21 mouse cellular contexts compared by ENCODE assay signal in genomic region chr16:7292985-7293805, GRCm38 (mm10).
DNase-seq lines count a peak whose midpoint lies in the region; ATAC-seq lines count a peak whose summit lies in the region.
"Had no signal": no experiment of that assay in that cellular context is flagged by ENCODE, and none has a peak within 500 bp of the region (broad histone marks: within the 10 kb centered on the region; RNA-seq: fewer than 3 reads in every experiment).

No protein-coding gene starts in this region.

- no peaks in the 10 kb centered on the region for H3K9me3 ChIP-seq in hindbrain, embryonic 11.5 days (ENCODE audit: control insufficient read depth, low read length)
- no peaks in the 10 kb centered on the region for H3K9me3 ChIP-seq in hindbrain, embryonic 14.5 days (ENCODE audit: control insufficient read depth, low read length)
- no peaks in the 10 kb centered on the region for H3K9me3 ChIP-seq in neural tube, embryonic 12.5 days
- no peaks in the 10 kb centered on the region for H3K9me3 ChIP-seq in neural tube, embryonic 15.5 days (replicated peaks)
- H3K9me3 ChIP-seq: embryonic facial prominence, embryonic 15.5 days; heart, embryonic 12.5 days; hindbrain, embryonic 15.5 days had no signal

- intact Hi-C loops in heart, postnatal 25 days (cut with DNase I), result no loop called here

- no peaks in the 10 kb centered on the region for H3K4me1 ChIP-seq in hindbrain, embryonic 11.5 days (replicated peaks; ENCODE audit: control insufficient read depth, insufficient read depth, low read length)
- H3K4me1 ChIP-seq in hindbrain, embryonic 14.5 days (replicated peaks; ENCODE audit: control insufficient read depth, insufficient read depth, low read length), result 0 out of 2 replicates have a peak, but pooled peaks cover 5% of the 10 kb centered on the region
- no peaks in the 10 kb centered on the region for H3K4me1 ChIP-seq in neural tube, embryonic 12.5 days
- peaks cover 8% of the 10 kb centered on the region; the same call in 1 of the 2 replicates for H3K4me1 ChIP-seq in neural tube, embryonic 15.5 days
- H3K4me1 ChIP-seq: embryonic facial prominence, embryonic 15.5 days; heart, embryonic 12.5 days; hindbrain, embryonic 15.5 days had no signal

- no peak overlapping the region for H3K9ac ChIP-seq in hindbrain, embryonic 11.5 days (ENCODE audit: low read depth, low read length)
- no peak overlapping the region for H3K9ac ChIP-seq in hindbrain, embryonic 14.5 days
- no peak overlapping the region for H3K9ac ChIP-seq in neural tube, embryonic 12.5 days
- H3K9ac ChIP-seq in neural tube, embryonic 15.5 days (replicated peaks), result no peak overlapping the region
- H3K9ac ChIP-seq: embryonic facial prominence, embryonic 15.5 days; heart, embryonic 12.5 days; hindbrain, embryonic 15.5 days had no signal

- no peak overlapping the region for H3K27ac ChIP-seq in hindbrain, embryonic 11.5 days (ENCODE audit: low read depth, low read length)
- no peak overlapping the region for H3K27ac ChIP-seq in hindbrain, embryonic 14.5 days
- no peak overlapping the region for H3K27ac ChIP-seq in neural tube, embryonic 12.5 days
- no peak overlapping the region for H3K27ac ChIP-seq in neural tube, embryonic 15.5 days (replicated peaks)
- H3K27ac ChIP-seq: embryonic facial prominence, embryonic 15.5 days; gastrocnemius, adult 2 months; hindbrain, embryonic 15.5 days had no signal

- no peak overlapping the region for H3K4me3 ChIP-seq in hindbrain, embryonic 11.5 days (ENCODE audit: low read depth, low read length)
- no peak overlapping the region for H3K4me3 ChIP-seq in hindbrain, embryonic 14.5 days (replicated peaks; ENCODE audit: low read length)
- no peak overlapping the region for H3K4me3 ChIP-seq in neural tube, embryonic 12.5 days
- H3K4me3 ChIP-seq in neural tube, embryonic 15.5 days (replicated peaks), result no peak overlapping the region
- H3K4me3 ChIP-seq: embryonic facial prominence, embryonic 15.5 days; erythroblast, embryonic 14.5 days; gastrocnemius, adult 2 months; heart, embryonic 12.5 days; hindbrain, embryonic 15.5 days had no signal

- H3K4me2 ChIP-seq in hindbrain, embryonic 11.5 days (replicated peaks; ENCODE audit: low read depth, low read length), result no peak overlapping the region
- no peak overlapping the region for H3K4me2 ChIP-seq in hindbrain, embryonic 14.5 days (replicated peaks)
- 0 out of 2 replicates have a peak overlapping the region, but pooled peaks have one; percentile 12 for H3K4me2 ChIP-seq in neural tube, embryonic 12.5 days (replicated peaks)
- H3K4me2 ChIP-seq in neural tube, embryonic 15.5 days, result no peak overlapping the region
- H3K4me2 ChIP-seq: embryonic facial prominence, embryonic 15.5 days; heart, embryonic 12.5 days; hindbrain, embryonic 15.5 days had no signal

- no peaks in the 10 kb centered on the region for H3K27me3 ChIP-seq in hindbrain, embryonic 11.5 days (ENCODE audit: control insufficient read depth, insufficient read depth, low read length)
- H3K27me3 ChIP-seq in hindbrain, embryonic 14.5 days (ENCODE audit: control insufficient read depth, insufficient read depth, low read length), result no peaks in the 10 kb centered on the region
- no peaks in the 10 kb centered on the region for H3K27me3 ChIP-seq in neural tube, embryonic 12.5 days (replicated peaks)
- H3K27me3 ChIP-seq in neural tube, embryonic 15.5 days (replicated peaks), result no peaks in the 10 kb centered on the region
- H3K27me3 ChIP-seq: CH12.LX; embryonic facial prominence, embryonic 15.5 days; heart, embryonic 12.5 days; hindbrain, embryonic 15.5 days; Patski had no signal

- no peaks in the 10 kb centered on the region for H3K36me3 ChIP-seq in hindbrain, embryonic 11.5 days (ENCODE audit: control insufficient read depth, insufficient read depth, low read length)
- H3K36me3 ChIP-seq in hindbrain, embryonic 14.5 days (replicated peaks; ENCODE audit: control insufficient read depth, insufficient read depth), result 0 out of 2 replicates have a peak, but pooled peaks cover under 1% of the 10 kb centered on the region
- no peaks in the 10 kb centered on the region for H3K36me3 ChIP-seq in neural tube, embryonic 12.5 days
- no peaks in the 10 kb centered on the region for H3K36me3 ChIP-seq in neural tube, embryonic 15.5 days
- H3K36me3 ChIP-seq: embryonic facial prominence, embryonic 15.5 days; heart, embryonic 12.5 days had no signal

- DNase-seq in hindbrain, embryonic 11.5 days (ENCODE audit: low spot score), result peak; percentile 19
- no peak for DNase-seq in hindbrain, embryonic 14.5 days (ENCODE audit: low spot score)
- peak; percentile 6 for DNase-seq in embryo, embryonic 9.5 days (ENCODE audit: extremely low spot score)
- DNase-seq in heart, postnatal 25 days (ENCODE audit: low spot score), result no peak
- no peak for DNase-seq in layer of hippocampus, postnatal 25 days (ENCODE audit: extremely low spot score in 1 of 2, low spot score in 1 of 2)
- DNase-seq: adrenal gland, postnatal 14 days; cerebellum, adult 18-20 months; cerebellum, postnatal 10 days; gastrocnemius, adult 2 months; gastrocnemius, postnatal 25 days; heart, postnatal 36 days had no signal

- WGBS in hindbrain, embryonic 11.5 days, result 63% methylated on average over 16 of the region's 16 CpGs
- WGBS in hindbrain, embryonic 14.5 days, result 47% methylated on average over 16 of the region's 16 CpGs
- WGBS in neural tube, embryonic 12.5 days, result 36% methylated on average over 16 of the region's 16 CpGs
- 21% methylated on average over 16 of the region's 16 CpGs for WGBS in neural tube, embryonic 15.5 days

- ATAC-seq in hindbrain, embryonic 11.5 days (ENCODE audit: low FRiP score), result peak; percentile 70; the same call in 1 of the 2 replicates
- no peak for ATAC-seq in hindbrain, embryonic 14.5 days (ENCODE audit: low FRiP score)
- ATAC-seq in neural tube, embryonic 12.5 days (ENCODE audit: low FRiP score, low read depth), result peak; percentile 94
- ATAC-seq in neural tube, embryonic 15.5 days (ENCODE audit: low FRiP score), result no peak
- ATAC-seq: activated CD4-positive, CD25-positive, alpha-beta regulatory T cell, adult 4 months; intestine, embryonic 16.5 days; Patski had no signal

Comparison
In these comparisons a context has a peak if more than half of its experiments do, and no peak if none do; other contexts are left out.
1. ATAC-seq: peak in hindbrain, embryonic 11.5 days (single experiment) and neural tube, embryonic 12.5 days (single experiment); none in hindbrain, embryonic 14.5 days (single experiment) and neural tube, embryonic 15.5 days (single experiment).
2. DNase-seq: peak in hindbrain, embryonic 11.5 days (single experiment) and embryo, embryonic 9.5 days (single experiment); none in hindbrain, embryonic 14.5 days (single experiment), heart, postnatal 25 days (single experiment) and layer of hippocampus, postnatal 25 days (0 of 2).